Mouse (Mus musculus) mouse embryonic stem cell (cell line): ENCODE data around the gene Mmp24.

Experiments used
- in situ Hi-C, 2 experiments: fragments of 300-500 bp; cut with MboI; formaldehyde crosslinking; loops; 1 replicate in 1 of 2; 3 replicates in 1 of 2; pipeline ENCODE4 v1.14.3; 2019 to 2020; ENCODE audit warnings: low sequenced_read_pairs in 2 of 2, low pct_unique_long_range_greater_than_20kb in 1 of 2, mixed read lengths in 1 of 2; ENCODE audit not compliant: unreplicated experiment in 1 of 2

Gene Mmp24

GRCm38 (mm10) chr2:155805231-155805924 lies 30.2 kb downstream of the Mmp24 start:
- in situ Hi-C loops: no loop called here

GRCm38 (mm10) chr2:155805925-155806255 lies 30.7 kb downstream of the Mmp24 start:
- in situ Hi-C loops: no loop called here

GRCm38 (mm10) chr2:155806548-155806947 lies 31.4 kb downstream of the Mmp24 start:
- in situ Hi-C loops: no loop called here

GRCm38 (mm10) chr2:155807408-155807807 lies 32.3 kb downstream of the Mmp24 start:
- in situ Hi-C loops: no loop called here

GRCm38 (mm10) chr2:155809620-155810019 lies 34.5 kb downstream of the Mmp24 start:
- in situ Hi-C loops: no loop called here

- in situ Hi-C loops: no loop called here
These were observed 36.8 kb downstream of the Mmp24 start for GRCm38 (mm10) chr2:155811821-155812396.

GRCm38 (mm10) chr2:155812637-155813036 lies 37.5 kb downstream of the Mmp24 start:
- in situ Hi-C loops: no loop called here

- in situ Hi-C loops: no loop called here
These were observed 39.7 kb downstream of the Mmp24 start for GRCm38 (mm10) chr2:155814829-155815228.

GRCm38 (mm10) chr2:155816179-155816578 lies 41.0 kb downstream of the Mmp24 start:
- in situ Hi-C loops: no loop called here

GRCm38 (mm10) chr2:155817301-155818245 lies 42.4 kb downstream of the Mmp24 start:
- in situ Hi-C loops: no loop called here

GRCm38 (mm10) chr2:155818596-155819391 lies 43.7 kb downstream of the Mmp24 start:
- in situ Hi-C loops: no loop called here

GRCm38 (mm10) chr2:155819392-155819448 lies 44.1 kb downstream of the Mmp24 start, which contains the start of gene BC029722:
BC029722 (minus strand) TSS chr2:155819426.
- in situ Hi-C loops: no loop called here

GRCm38 (mm10) chr2:155819449-155820251 lies 44.5 kb downstream of the Mmp24 start:
- in situ Hi-C loops: no loop called here

GRCm38 (mm10) chr2:155820779-155821178 lies 45.6 kb downstream of the Mmp24 start:
- in situ Hi-C loops: no loop called here

GRCm38 (mm10) chr2:155823722-155824121 lies 48.6 kb downstream of the Mmp24 start:
- in situ Hi-C loops: no loop called here

GRCm38 (mm10) chr2:155825904-155826629 lies 50.9 kb downstream of the Mmp24 start:
- in situ Hi-C loops: loop anchor here in 1 of 2 experiments (5.0 kb wide), 1 partner anchor 121 kb away; the partner anchor contains the start of gene Gdf5

- in situ Hi-C loops: loop anchor here in 1 of 2 experiments (5.0 kb wide), 1 partner anchor 120 kb away; the partner anchor contains the start of gene Gdf5
These were observed 51.7 kb downstream of the Mmp24 start, which contains the start of gene Eif6 for GRCm38 (mm10) chr2:155826630-155827424. Eif6 (minus strand) TSS chr2:155826925.
